Mouse (Mus musculus) cerebellum, postnatal 14 days (tissue): ENCODE measurements at regions not wholly inside any gene's neighbourhood (a gene's known extent, or its start where the extent isn't known, plus 50 kb on each side); places are given as distances from the start of the nearest gene placed in this dataset.

Source experiments
- DNase-seq, 2 experiments: peaks; one replicate each; pipeline ENCODE4 v3.0.0; 2021; ENCODE audit warnings: mixed read lengths in 2 of 2

DNA sequence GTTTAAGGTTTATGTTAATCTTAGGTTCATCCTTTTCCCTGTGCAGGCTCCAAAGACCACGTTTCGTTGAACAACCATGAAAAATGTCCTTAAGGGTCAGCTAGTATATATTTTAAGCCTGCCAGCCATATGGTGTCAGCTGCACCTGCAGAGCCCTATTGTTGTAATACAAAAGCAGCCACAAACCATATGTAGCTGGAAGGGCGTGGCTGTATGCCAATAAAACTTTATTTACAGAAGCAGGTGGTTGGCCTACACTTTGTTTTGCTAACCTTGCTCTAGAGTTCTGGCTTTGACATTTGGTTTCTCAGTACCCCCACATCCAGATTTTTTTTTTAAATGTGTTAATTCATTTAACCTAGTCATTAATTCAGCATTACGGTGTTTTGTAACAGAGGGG is 711.1 kb upstream of the Car8 start:
- DNase-seq = no peak

DNA sequence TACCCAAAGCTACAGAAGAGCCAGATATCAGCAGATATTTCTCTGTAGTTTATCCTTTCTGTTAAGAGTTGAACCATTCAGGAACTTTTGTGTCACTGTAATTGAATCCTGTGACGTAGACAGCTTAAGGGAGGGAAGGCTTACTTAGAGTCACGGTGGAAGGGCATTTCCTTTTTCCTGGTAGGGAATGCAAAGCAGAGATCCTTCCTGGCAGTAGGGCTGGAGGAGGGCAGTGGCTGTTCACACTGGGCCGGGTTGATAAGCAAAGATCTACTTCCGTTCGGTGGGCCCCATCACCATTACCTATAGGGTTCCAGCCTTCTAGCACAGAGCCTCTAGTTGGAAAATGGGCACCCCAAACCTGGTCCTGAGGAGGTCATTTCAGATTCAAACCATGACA is 710.7 kb upstream of the Car8 start:
- DNase-seq = no peak

DNA sequence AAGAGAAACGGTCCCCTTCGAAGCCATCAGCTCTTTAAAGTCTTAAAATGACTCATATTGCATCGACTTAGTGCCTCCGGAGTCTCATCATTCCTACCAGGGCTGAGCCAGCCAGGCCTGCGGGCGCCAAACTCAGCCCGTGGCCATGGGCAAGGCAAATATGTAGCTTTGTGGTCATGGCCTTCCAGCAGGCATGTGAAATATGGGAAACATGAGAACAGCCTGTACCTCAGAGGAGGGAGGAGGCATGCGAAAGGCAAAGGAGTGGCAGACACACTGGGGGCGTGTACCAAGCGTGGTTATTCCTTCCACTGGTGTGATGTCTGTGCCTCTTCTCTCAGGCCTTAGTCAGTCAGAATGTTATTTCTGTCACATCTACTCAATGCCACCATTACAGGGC is 706.3 kb upstream of the Car8 start:
- no peak for DNase-seq

DNA sequence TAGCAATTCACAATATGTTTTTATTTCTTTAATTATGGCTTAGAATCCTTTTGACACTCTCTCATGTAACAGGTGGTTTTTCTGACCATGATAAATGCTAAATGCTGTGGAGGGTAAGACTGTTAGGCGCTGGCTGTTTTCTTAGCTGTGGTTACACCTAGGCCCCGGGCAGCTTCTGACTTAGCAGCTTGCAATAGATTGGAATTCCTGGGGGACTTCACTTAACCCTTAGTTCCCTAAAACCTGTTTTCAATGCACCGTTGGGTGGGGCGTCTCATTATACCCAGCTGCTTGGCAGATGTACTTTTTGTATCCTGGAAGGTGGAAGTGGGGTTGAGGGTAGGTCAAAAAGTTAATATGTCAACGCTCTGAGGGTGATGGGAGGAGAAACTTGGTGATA is 704.2 kb upstream of the Car8 start:
- no peak for DNase-seq

DNA sequence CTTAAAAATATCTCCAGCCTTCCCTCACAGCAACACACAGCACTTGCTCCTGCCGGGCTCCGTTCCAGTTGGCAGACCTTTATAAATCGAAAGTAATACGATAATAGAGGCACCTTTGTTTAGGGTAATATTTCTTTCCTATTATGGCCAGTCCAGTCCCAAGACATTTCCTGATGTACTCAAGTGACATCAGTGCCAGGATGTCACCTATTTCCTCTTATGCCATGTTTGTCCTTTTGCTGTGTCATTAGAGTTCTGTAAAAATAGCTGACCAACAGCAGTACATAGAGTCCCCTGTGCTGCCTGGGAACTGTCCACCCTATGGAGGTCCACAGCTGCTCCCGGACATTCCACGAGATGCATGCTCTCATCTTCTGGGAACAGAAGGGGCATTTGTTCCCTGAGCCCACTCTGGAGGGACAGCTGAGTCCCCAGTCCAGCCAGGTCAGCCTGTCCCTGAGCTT is 700.1 kb upstream of the Car8 start:
- peak; percentile 45 to 52 for DNase-seq

DNA sequence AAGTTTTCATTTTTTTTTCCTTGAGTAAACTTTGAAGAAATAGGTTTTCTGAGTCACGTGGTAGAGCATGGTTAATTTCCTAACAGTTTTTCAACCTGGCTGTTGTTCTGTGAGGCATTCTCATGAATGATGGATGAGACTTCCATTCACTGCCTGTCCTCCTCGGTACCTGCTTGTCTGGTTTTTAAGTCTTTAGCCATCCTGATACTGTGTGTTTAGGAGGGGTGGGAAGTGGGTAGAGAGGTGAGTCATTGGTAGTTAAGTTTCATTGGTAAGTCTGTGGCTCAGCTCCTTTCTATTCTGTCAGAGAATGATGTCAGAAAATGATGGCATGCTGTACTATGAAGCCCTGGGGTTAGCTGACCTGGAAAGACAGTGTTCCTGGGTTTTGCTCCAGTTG is 697.1 kb upstream of the Car8 start:
- no peak for DNase-seq

DNA sequence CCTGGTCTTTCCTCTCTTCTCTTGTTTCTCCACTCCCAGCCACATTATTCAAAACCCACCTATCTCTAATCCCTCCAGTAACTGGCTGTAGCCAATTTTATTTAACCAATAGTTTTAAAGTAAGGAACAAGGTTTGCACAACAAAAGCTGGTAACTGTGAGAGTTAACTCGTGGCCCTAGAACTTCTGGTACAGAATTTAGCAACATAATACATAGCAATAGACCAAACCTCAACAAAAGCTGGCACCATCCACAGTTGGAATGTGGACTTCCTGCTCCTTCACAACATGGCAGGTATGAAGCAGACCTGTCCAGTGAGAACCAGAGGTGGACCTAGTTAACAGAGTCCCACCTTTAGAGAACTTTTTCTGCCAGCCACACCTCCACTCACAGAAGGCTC is 695.7 kb upstream of the Car8 start:
- no peak for DNase-seq

DNA sequence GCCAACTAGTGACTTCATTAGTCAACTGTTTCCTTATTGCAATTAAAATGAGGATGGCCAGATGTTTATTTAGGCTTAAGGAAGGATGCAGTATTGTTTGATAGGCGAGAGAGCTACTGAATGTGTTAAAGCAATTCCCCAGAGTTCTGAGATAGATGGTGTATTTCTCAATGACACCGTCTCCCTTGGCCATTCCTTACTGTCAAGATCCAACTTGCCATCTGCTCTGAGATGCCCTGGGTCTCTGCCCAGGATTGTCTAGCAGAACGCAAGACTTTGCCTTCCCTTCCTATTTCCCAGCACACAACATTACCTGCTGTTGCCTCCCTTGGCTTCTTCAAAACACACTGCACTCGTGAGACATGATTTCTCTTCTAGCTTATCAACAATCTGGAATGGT is 690.5 kb upstream of the Car8 start:
- DNase-seq = peak; percentile 83

DNA sequence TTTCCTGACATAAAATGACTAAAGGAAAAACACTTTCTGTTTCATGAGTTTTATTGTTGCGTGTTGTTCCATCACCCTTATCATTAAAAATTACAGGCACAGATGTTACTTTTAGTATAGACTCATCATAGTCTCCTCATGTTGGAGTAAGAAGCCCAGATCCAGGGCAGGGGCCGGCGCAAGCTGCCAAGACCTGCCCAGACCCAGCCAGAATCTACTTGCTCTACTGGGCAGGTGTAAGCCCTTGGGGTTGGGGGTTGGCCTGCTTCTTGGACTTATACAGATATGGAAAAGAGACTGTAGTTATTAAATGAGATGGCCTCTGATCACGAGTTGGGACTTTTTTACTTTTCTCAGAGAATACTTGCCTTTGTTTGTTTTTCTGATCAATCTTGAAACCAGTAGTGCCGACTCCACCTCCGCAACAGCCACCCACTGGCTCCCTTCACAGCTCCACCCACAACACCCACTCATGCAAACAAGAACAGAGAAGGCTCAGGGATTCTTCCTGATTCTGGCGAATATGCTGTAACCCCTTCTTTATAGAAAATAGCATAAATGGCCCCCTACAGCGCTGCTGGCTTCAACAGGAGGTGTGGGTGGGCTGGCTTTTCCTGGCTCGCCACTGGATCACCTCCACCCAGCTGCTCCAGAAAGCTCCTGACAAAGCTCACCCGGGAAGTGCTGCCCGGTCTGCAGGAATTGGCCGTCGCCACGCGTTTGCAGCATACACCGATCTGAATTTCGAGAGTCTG is 689.9 kb upstream of the Car8 start:
- peak; percentile 65 to 69 for DNase-seq

DNA sequence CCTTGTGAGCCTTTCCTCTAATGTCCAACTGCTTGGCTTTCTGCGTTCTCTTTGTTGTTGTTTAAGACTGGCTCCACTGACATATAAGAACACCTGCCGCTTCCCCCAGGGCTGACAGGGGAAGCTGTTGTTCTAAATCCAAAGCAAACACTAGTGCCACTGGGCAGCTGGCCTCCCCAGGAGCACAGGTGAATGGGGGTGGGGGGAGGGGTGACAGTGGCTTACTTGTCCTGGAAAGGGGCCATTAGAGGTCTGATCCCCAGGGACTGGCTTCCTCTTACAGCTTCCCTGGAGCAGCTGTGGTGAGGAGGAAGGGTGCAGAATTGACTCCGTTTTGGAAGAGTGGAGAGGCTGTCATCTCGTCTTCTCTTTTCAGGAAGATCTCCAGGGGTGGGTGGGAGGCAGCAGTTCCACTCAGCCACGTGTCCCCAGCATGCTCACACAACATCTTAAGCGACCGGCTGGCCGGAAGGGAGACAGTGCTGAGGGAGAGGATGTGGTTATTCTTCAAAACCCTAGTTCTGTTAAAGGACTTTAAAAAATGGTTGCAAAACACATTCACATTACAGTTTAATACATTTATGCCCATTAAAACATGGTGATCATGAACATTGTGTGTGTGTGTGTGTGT is 688.5 kb upstream of the Car8 start:
- DNase-seq = no peak

DNA sequence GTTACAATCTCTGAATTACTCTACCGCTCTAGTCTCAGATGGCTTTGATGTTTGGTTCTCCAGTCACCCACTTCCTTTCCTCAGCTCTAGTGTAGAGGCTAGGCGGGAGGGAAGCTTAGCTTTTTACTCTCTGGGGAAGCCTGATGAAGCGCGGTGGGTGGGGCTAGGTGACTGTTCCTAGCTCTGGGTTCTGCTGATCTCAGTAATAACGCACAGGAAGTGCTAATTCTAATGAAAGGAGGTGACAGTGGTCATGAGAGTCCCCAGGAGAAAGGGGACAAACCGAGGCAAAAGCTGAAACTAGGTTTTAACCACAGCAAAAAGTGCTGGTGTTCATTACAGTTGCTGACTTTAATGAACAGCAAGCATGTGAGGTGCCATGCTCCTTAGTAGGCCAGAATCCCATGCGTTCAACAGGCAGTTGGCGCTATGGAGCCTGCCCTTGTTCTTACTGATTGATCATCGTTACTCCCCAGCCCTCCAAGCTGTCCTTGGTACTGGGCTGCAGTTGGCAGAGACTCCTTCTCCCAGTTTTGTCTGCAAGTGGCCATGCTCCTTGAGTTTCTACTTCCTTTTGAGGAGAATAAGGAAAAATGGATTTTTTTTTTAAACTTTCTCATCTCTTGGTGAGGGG is 687.9 kb upstream of the Car8 start:
- no peak for DNase-seq

DNA sequence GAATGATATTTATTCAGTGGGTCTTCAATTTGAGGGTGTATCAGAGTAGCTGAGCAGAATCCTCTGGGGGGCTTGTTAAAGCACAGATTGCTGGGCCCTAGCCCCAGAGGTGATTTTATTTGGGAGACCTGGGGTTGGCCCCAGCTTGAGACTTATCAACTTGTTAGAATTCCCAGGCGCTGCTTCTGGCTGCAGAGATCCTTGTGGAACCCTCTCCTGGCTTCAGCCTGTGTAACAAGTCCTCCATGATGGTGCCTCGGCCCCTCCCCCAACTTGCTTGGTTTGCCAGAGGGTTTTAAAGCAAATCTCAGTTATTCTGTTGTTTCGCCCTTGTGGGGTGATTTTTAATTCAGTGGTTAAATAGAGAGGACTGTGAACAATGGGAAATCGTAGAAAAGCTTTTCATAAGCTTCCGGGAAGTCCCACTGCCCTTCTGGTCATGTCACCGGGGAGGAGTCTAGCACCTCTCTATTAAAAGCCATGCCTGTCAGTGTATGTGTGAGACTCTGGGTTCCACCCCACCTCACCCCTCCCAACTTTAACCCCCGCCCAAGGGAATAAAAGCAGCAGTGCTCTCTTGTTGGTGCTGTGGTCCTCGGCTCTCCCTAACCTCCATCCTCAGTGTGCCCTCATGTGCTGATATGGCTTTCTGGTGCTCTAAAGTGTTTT is 684.0 kb upstream of the Car8 start:
- peak in 1 of 2 experiments; percentile 50 for DNase-seq

DNA sequence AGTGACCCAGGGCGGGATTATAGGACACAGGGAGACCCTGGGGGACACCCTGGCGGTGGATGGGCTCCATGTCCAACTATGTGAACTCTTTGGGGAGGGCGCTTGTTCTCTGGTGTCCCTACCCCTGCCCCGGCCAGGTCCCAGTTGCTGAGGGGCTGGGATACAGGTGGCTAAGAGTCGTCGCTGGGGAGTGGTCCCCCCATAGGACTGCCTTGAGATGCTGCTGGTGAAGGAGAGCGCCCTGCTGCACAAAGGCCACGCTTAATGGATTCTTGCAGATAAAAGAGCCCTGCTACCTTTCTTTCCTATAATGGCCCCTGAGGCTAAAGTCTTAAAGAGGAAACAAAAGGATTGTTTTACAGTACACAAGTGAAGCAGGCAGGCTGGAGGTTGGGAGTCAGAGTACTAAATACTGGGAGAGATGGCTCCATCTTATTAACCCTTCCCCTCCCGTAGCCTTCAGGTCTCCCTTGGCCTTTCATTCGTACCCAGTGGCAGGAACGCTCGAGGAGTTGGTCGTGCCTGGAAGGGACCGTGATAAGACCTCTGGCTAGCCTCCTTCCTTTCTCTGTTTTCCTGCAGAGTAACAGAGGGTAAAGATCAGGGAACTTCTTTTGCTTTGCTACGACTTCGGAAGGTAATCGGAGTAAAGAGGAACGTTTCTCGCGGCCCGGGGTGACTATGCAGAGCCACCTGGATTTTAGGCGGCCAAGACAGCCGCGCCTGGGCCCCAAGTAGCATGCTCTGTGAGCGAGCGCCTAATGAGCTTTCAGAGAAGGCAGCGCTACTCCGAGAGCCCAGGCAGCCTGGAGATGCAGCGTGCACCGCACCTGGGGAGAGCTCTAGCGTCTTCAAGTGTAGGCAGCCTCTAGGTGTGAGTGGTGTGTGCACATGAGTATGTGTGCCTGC is 682.9 kb upstream of the Car8 start:
- no peak for DNase-seq

DNA sequence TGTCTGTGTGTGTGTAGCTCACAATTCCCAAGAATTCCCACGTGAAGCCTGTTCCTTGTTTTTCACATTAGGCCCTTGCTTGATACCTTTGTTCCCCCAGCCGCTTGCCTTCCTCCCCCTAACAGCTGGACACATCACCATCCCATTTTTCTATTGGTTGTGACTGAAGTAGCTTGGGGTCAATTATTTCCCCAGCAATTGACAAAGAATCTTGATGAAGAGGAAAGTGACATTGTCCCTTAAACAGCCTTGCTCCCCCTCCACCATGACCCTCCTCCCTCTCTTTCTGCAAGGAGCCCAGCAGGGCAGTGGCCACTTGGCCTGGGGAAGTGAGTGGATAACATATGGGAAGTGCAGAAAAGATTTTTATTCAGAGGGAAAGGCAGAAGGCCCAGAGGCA is 681.5 kb upstream of the Car8 start:
- no peak for DNase-seq

DNA sequence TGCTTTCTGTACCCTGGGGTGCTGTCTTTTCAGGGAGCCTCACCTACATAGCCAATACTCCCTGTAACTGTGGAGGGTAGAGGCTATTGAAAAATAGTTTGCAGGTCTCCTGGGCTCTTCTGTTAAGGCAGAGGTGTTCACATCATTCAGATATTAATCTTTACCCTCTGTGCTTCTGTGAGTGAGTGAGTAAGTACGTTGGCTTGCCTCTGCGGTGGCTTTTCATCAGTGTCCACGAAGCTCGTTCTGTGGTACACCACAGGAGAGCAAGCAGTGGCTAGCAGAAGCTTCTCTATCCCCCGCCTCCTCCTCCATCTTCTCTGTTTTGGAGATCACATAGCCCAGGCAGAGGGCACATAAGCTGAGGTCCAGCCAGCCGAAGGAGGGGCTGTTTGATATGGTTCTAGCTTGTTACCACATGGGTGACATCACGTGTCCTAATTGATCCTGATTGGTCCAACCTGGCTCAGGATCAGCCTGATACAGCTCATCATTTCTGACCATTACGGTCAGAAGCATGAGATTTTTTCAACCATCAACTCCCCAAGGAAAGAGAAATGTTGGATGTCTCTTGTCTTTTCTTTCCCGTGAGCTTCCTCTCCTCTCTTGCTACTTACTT is 680.6 kb upstream of the Car8 start:
- DNase-seq = no peak
